Mouse (Mus musculus): ENCODE measurements around the gene Mdfic.

GRCm38 (mm10) chr6:15743793-15744192, 23.3 kb downstream of the Mdfic start:
- TF ChIP-seq TAL1 (IDR thresholded peaks at IDR 0.05; ENCODE audit: low read length), result no peak
- no peak for TF ChIP-seq GATA1 (IDR thresholded peaks at IDR 0.05; ENCODE audit: low read length)
